Mouse (Mus musculus): Measurements from ENCODE around the gene Btnl6.
A peak's percentile ranks its signal among the peaks of the same experiment; 100 is the strongest.
"Not testable (repeated sequence)": the region's sequence is repeated elsewhere in the genome, so short reads cannot be mapped to it uniquely, and the experiment has no call there.

Gene Btnl6

GRCm38 (mm10) chr17:34497319-34497718 is 19.8 kb downstream of the Btnl6 start:
- DNase-seq (ENCODE audit: low read depth) = not testable (repeated sequence)

- DNase-seq (ENCODE audit: low read depth) = no peak
These were observed 20.6 kb downstream of the Btnl6 start for GRCm38 (mm10) chr17:34496539-34496938.

- DNase-seq (ENCODE audit: low read depth) = not testable (repeated sequence)
These were observed 22.0 kb downstream of the Btnl6 start for GRCm38 (mm10) chr17:34495156-34495555.

GRCm38 (mm10) chr17:34492796-34493195 is 24.4 kb downstream of the Btnl6 start:
- no peak for DNase-seq (ENCODE audit: low read depth)

- DNase-seq (ENCODE audit: low read depth) = not testable (repeated sequence)
These were observed 39.7 kb downstream of the Btnl6 start, which contains the start of gene Btnl4 for GRCm38 (mm10) chr17:34477238-34478013. Gene Btnl4 (minus strand): TSS chr17:34477318.

GRCm38 (mm10) chr17:34476427-34476826 is 40.7 kb downstream of the Btnl6 start:
- no peak for DNase-seq (ENCODE audit: low read depth)

GRCm38 (mm10) chr17:34475060-34475459 is 42.1 kb downstream of the Btnl6 start:
- DNase-seq (ENCODE audit: low read depth) = no peak

GRCm38 (mm10) chr17:34470491-34470890 is 46.7 kb downstream of the Btnl6 start:
- peak; percentile 29 for DNase-seq (ENCODE audit: low read depth)

GRCm38 (mm10) chr17:34465906-34466305 is 51.2 kb downstream of the Btnl6 start:
- DNase-seq (ENCODE audit: low read depth) = not testable (repeated sequence)

- no peak for DNase-seq (ENCODE audit: low read depth)
These were observed 57.9 kb downstream of the Btnl6 start for GRCm38 (mm10) chr17:34459255-34459654.

Data from 416B (cell line).